Mouse (Mus musculus) kidney, postnatal 10 days (tissue): ENCODE data around the gene Rps6ka5.

ENCODE experiments used
- DNase-seq: peaks from one replicate; pipeline ENCODE4 v3.0.0; 2021; ENCODE audit warnings: mixed read lengths

The Rps6ka5 gene

DNA sequence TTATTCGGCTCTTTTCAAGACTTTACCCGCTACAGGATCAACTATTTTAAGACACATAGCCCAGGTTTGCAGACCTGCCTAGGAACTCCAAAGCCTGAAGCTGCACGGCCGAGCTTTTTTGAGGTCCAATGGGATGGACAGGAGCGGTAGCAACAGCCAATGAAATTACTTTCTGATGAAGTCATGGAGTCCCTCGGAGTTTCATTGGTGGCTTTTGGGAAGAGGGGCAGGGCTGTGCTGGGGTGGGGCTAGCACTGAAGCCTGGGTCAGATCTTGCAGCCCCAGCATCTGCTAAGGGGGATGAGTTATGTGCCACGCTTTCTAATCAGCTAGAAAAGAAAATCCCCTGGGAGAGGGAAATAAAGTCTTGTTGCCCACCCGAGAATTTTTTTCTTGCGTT, 199.0 kb downstream of the Rps6ka5 start:
- DNase-seq = peak; percentile 82

DNA sequence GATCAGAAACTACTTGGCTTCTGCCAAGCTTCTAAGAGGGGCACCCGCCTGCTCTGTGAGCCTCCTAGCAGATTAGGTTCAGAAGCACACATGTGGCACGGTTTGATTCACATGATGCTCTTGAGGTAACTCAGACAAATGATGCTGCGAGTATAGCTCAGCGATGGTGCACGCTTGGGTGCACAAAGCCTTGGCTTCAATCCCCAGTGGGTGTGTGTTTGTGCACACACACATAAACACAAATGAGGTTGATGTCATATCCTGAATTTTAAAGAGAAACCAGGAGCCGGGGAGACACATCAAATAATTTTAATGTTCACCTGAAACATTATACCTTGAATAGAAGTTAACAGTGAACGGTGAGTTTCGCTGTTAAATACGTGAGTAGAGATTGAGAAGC, 199.5 kb downstream of the Rps6ka5 start:
- no peak for DNase-seq

DNA sequence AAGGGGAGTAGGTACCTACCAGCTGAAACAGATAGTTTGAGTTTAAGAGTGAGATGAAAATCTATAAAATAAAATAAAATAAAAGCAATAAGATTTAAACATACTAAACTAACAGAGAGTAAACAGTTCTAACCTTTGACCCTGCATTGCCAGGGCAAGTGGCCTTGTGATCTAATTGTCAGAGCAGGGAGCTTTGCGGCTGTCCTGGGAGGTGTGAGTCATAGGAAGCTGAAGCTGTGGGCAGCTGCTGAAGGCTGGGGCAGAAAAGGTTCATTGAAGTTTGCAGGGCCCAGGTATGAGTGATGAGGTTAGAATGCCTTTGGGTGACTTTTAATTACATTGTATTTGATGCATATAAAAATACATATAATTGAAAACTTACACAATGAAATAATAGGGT, 200.8 kb downstream of the Rps6ka5 start:
- DNase-seq = no peak

- DNase-seq = peak; percentile 75
Observed at GRCm38 (mm10) chr12:100520794-100521186, 206.0 kb downstream of the Rps6ka5 start, which contains the start of gene Ttc7b. Gene Ttc7b, minus strand, starts transcription at chr12:100520826.

- peak; percentile 73 for DNase-seq
Observed at GRCm38 (mm10) chr12:100520077-100520793, 206.5 kb downstream of the Rps6ka5 start.

- peak; percentile 36 for DNase-seq
Observed at GRCm38 (mm10) chr12:100519684-100520076, 207.1 kb downstream of the Rps6ka5 start.

DNA sequence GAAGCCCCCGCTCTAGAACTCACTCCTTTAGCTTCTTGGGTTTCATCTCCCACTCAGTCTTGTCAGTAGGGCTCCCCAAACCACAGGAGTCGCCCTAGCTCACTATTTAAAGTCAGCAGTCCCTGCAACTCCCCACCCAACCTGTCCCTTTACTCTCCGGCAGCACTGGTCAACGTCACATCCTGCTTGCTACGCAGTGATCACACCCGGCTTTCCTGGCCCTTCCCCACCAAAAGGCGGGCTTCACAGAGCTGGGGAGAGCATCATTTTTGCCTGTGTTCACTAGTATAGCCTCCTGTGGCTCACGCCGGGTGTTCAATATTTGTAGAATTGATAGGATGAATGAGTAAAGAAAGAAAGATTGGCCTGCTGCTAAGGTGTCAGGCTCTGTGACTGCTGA, 209.4 kb downstream of the Rps6ka5 start:
- no peak for DNase-seq

- DNase-seq = peak; percentile 45
Observed at GRCm38 (mm10) chr12:100516161-100516838, 210.5 kb downstream of the Rps6ka5 start.

GRCm38 (mm10) chr12:100515493-100515892, 211.3 kb downstream of the Rps6ka5 start:
- DNase-seq = no peak

DNA sequence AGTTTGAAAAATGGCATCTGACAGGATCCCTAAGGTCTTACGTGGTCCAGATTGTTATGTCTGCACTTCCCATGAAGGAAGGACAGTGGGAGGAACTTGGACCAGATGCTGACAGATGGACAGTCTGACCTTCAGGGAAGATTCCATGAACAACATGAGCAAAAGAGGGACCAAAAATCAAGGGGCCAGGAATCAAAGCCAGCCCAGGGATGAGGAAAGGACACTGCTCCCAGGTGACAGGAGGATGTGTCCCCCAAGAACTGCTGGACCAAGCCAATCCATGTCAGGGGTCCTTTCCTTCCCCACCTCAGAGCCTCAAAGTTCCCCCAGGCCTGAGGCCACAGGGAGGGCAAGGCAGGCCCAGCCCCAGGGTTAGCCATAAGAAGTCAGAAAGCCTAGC, 212.2 kb downstream of the Rps6ka5 start:
- DNase-seq = no peak

- DNase-seq = no peak
Observed at GRCm38 (mm10) chr12:100513131-100513530, 213.7 kb downstream of the Rps6ka5 start.

DNA sequence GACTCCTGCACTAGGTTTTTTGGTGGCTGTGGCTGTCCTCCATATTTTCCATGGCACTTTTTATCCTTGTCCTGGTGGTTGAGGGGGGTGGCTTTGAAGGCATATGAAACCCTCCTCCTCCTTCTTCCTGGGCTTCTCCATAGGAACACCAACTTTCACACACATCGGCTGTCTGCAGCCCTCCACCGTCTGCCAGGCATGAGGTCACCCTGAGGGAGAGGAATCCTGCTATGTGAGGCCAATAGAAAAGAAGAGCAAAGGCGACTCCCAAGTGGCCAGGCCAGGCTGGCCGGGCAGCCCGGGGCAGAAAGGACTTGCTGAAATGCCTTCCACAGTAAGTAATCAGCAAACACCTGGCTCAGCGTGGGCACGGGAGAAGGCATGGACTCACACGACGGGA, 214.1 kb downstream of the Rps6ka5 start:
- no peak for DNase-seq

DNA sequence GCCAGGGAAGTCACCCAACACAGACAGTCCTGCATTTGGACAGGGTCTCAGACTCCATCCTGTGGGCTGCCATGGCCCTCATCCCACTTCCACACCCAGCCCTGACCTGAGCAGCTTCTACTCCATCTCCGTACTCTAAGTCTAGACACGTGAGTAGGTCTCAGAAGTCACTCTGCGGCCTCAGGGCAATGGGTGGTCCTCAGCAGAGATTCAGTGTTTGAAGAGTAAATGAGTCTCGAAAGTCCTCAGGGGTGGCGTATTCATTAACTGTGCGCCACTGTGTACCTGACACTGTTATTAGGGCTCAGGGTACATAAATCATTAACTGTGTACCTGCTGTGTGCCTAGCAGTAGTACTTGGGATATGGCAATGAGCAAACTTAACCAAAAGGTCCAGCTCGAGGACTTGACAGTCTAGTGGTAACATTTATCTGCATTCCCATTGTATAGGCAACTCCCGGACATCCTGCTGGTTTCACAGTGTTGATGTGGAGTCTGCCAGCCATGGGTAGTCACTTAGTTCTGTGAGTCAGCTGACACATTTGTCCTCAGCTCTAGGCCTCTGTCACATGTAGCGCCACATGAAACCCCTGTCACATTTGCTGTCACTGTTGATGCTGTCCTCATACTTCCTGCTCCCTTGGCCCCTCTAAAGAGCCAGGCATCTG, 217.0 kb downstream of the Rps6ka5 start:
- no peak for DNase-seq

- no peak for DNase-seq
Observed at GRCm38 (mm10) chr12:100508668-100509067, 218.1 kb downstream of the Rps6ka5 start.

- DNase-seq = no peak
Observed at GRCm38 (mm10) chr12:100505484-100505883, 221.3 kb downstream of the Rps6ka5 start.

- no peak for DNase-seq
Observed at GRCm38 (mm10) chr12:100504585-100504984, 222.2 kb downstream of the Rps6ka5 start.

GRCm38 (mm10) chr12:100503659-100504058, 223.1 kb downstream of the Rps6ka5 start:
- no peak for DNase-seq

DNA sequence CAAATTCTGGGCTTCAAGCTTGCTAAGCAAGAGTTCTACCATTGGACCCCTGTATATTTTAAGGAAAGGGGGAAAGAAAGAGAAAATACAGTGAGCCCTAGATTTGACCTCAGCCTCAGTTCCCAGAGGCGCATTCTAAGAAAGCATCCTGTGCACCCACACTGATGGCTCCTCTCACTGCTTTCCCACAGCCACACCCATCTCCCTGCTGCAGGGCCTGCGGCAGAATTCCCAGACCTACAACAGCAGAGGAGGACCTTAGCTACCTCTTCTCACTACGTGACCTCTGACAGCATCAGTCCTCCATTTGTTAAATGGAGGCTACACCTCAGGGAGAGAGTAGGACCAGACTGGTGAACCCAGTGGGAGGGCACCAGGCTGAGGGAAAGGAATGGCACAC, 224.2 kb downstream of the Rps6ka5 start:
- no peak for DNase-seq

- DNase-seq = no peak
Observed at GRCm38 (mm10) chr12:100501261-100501660, 225.5 kb downstream of the Rps6ka5 start.

GRCm38 (mm10) chr12:100499469-100499868, 227.3 kb downstream of the Rps6ka5 start:
- no peak for DNase-seq
